Mouse (Mus musculus): ENCODE data around the gene Ube2g2.

Gene Ube2g2

DNA sequence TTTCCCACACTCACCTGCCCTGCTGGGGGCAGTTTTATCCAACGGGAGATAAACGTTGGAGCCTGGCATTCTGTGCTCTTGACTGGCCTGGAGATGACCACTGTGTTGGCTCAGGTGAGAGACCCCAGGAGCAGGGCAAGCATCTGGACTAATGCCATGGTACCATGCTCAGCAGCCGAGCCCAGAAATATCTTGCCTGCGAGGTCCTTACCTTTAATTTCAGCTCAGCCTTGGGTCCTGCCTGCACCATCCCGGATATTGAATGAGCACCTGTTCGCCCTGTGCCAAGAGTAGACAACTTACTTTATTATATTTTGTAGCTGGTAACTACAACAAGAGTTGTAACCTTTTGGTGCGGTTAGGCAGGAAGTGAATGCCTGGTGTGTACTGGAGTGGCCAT is 15.2 kb upstream of the Ube2g2 start:
- DNase-seq = peak in 1 of 2 experiments; percentile 39

DNA sequence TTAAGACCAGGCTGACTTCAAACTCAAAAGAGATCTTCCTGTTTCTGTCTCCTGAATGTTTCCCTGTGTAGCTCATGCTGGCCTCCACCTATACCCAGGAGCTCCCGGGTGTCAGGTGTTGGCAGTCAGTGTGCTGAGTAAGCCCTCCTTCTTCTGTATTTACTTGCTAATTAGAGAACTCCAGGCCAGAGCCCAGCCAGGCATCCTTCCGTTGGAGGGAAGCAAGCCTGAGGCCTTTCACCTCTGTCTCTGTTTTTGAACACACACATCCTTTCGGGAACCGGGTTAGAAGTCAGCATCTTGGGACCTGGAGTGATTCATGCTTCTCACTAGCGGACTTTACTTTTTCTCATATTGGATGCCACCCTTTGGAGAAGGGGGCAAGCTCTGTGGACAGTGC is 14.6 kb upstream of the Ube2g2 start:
- DNase-seq = no peak

GRCm38 (mm10) chr10:77608589-77608988 is 13.5 kb upstream of the Ube2g2 start:
- DNase-seq = no peak

GRCm38 (mm10) chr10:77610221-77610961 is 11.7 kb upstream of the Ube2g2 start:
- DNase-seq = no peak

DNA sequence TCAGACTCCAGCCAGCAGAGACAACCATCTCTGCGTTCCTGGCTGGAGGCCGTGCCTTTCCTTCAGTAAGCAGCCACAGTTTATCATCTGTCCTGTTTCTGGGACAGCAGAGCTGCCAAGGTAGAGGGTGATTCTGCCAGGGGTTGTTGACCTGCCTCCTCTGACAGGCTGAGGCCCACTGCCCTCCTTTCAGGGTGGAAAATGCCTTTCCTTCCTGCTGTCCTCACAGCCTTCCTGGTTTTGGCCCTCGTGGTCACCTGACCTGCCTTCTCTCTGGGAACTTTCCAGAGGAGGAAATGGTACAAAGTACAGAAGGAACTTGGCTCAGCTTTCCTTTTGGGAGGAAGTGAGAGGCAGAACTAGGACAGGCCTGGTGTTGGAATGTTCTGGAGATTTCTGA is 8.7 kb upstream of the Ube2g2 start:
- DNase-seq = no peak

GRCm38 (mm10) chr10:77615647-77616046 is 6.4 kb upstream of the Ube2g2 start:
- no peak for DNase-seq

DNA sequence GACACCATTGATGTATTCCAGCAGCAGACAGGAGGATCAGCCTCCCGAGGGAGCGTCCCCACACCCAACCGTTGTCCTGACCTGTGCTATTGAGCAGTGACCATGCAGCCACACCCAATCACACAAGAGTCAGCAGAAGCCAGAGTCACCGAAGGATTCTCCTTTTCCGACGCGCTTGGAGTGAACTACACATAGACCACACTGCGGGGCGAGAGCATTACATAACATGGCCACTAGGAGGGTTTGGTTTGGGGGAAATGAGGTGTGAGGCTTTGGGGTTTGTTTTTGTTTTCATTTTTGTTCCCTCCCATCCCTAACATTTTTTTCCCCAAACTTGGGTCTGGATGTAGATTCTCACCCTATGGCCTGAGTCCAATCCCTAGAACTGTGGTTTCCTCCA is 5.9 kb upstream of the Ube2g2 start:
- DNase-seq = no peak

DNA sequence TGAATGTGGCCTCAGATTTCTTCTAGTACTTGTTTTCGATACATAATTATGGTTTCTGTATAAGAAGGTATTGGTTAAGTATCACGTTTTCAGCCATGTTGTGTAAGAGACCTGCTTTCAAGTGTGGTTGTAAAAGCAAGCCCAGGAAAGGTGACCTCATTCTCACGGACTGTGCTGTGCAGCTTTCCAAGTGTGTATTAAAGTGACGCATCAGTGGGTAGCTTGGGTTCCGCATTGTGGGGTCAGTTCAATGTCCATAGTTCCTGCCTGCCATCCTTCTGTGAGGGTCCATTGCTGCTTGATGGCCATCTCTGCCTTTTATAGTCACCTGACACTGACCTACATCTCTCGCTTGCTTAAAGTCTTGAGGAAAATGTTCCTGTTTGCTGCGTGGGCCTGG is 5.1 kb upstream of the Ube2g2 start:
- no peak for DNase-seq

DNA sequence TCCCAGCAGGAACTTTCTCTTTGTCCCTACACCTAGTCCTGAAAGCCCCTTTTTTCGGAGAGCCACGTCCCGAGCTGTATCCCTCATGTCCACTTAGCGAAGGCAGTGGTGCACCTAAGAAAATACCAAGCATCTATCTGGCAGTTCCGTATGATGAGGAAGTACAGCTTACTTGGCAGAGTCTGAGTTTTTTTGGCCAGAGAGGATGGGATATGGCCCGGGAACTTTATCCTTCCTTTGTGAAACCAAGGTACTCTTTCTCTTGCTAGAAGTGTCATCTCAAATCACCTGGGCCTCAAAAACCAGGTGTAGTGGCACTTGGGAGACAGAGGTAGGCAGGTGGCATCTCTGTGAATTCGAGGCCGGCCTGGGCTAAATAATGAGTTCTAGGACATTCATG is 529 bp upstream of the Ube2g2 start:
- DNase-seq = no peak

DNA sequence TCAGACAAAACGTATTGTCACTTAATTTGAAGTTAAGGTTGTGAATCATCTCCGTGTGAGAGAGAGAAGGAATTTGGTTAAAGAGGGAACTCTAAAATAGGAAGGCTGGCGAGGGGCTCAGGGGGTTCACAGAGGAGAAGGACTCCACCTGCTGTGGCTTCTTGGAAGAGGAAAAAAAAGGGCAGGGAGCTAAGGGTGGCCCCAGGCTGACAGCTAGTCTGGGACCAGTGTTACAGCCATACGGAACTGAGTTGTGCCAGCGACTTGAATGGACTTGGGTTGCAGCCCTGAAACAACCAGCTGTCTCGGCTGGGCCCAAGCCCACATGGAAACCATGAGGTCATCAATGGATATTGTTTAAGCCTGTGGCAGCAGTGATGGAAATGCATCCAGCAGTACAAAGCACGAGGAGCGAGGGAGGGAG is 1.0 kb downstream of the Ube2g2 start:
- DNase-seq = no peak

- DNase-seq = no peak
Observed at GRCm38 (mm10) chr10:77623639-77624400, 1.7 kb downstream of the Ube2g2 start.

DNA sequence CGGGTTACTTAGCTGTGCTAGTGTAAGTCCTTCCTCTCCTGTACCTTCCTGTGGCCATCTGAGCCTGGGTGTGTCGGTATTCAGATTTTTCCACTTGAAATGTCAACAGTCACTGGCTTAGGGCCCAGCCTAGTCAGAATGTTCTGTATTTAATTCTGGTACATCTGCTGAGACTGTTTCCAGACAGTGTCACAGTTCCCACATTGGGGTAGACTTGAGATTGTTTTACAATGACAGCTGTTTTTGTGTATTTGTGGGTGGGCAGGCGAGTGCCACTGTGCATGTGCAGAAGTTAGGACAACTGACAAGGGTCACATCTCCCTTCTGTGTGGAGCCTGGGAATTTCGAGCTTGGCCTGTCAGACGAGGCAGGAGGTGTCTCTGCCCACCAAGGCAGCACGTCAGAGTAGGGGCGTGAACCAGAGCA is 2.5 kb downstream of the Ube2g2 start:
- DNase-seq = no peak

DNA sequence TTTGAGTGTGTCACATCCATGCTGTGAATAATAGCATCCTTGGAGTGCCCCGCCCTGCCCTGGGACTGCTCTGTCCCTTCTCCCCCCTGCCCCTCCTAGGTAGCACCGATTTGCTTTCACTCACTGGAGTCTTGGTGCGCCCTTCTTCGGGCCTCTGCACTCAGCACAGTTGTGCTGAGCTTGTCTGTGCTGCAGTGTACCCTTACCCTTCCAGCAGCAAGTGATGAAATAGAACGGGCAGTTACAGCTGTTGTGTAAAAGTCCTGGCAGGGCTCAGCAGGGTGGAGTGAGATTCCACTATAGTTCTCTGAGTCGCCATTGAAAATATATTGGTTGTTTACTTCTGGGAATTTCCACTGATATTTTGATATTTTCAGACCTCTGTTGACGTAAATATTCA is 4.0 kb downstream of the Ube2g2 start:
- DNase-seq = no peak

DNA sequence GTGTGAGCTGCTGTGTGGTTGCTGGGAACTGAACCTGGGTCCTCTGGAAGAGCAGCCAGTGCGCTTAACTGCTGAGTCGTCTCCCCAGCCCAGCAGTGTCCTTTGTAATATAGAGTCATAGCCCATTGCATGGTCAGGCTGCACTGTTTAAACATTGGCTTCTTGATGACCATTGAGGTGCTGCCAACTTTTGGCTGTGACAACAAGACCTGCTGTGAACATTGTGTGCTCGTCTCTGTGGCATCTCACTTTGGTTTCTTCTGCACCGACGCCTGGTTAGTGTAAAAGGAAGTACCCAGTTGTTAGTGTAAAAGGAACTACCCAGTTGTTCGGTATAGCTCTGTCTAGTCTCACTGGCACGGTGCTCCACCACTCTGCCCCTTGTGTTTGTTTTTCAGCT is 4.5 kb downstream of the Ube2g2 start:
- no peak for DNase-seq

- peak; percentile 75 to 81 for DNase-seq
Observed at GRCm38 (mm10) chr10:77627497-77627896, 5.4 kb downstream of the Ube2g2 start.

DNA sequence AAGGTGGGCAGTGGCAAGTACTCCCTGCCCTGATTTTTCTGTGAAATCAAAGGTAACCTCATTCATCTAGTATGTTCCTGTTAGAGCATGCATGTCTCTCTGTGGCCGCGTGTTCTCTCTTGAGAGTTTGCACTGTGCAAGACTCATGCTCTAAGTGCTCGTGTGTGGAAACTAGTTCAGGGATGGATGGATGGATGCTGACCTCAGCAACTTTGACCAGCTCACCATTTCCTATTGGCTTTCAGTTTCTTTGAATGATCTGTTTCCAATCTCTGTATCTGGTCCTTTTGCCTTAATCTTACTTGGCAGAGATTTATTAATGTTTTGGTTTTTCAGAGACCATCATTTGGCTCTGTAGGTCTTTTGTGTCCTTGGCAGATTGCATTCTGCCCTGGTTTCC is 7.1 kb downstream of the Ube2g2 start:
- DNase-seq = no peak

- no peak for DNase-seq
Observed at GRCm38 (mm10) chr10:77629970-77630369, 7.9 kb downstream of the Ube2g2 start.

GRCm38 (mm10) chr10:77634016-77634415 is 11.9 kb downstream of the Ube2g2 start:
- no peak for DNase-seq

- DNase-seq = no peak
Observed at GRCm38 (mm10) chr10:77634452-77635231, 12.6 kb downstream of the Ube2g2 start.

DNA sequence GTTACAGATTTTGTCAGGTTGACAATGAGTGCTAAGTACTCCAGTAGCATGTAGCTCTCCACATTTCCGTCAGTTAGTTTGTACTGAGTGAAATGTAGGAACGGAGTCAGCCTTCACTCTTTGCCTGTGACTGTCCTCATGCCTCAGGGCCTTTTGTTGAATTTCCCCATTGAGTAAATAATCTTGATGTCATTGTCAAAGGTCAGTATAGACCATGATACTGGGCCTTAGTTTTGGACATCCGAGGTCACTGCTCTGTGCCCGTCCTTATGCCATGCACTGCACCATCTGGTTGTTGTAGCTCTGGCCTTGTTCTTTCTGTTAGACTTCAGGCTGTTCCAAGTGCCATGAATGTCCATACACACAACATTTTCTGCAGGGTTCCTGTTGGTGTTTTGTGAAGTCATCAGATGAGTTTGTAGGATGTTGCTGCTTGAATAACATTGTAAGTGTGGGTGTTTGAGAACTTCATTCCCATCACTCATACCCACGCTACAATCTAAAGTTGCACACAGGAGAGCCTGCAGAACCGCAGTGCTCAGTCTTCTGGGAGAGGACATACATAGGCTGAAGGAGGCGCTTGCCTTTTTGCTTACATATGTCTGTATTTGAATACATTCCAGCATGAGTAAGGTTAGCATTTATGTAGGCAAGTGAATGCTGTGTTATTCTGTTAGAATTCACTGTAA is 14.3 kb downstream of the Ube2g2 start:
- no peak for DNase-seq

GRCm38 (mm10) chr10:77638956-77639355 is 16.9 kb downstream of the Ube2g2 start:
- no peak for DNase-seq

GRCm38 (mm10) chr10:77643160-77643559 is 21.1 kb downstream of the Ube2g2 start:
- no peak for DNase-seq

DNA sequence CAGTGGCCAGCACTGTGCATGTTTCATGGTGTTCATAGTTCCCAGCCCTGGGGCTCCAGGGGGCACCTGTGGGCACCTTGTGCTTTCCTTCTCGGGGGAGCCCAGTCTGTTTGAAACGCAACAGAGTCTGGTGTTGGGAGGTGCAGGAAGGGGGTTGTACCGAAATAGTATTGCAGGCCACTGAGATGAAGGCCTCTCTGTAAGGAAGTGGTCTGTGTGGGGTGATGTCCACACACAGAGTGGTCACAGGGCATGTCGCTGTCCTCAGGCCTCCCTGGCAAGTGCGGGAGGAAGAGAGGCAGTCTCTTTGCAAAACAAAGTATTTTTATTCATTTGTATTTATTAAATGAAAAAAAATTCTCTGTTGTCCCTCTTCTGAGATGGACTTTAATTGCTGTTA is 23.5 kb downstream of the Ube2g2 start:
- no peak for DNase-seq

All from thymus, postnatal 36 days (tissue).